Mouse (Mus musculus) forebrain, embryonic 15.5 days (tissue): Measurements from ENCODE around the gene Midn. TPM values are rescaled to one million over a fixed set of nuclear protein-coding genes. Genes with fewer than 3 reads are reported as not detected.
A peak's percentile ranks its signal among the peaks of the same experiment; 100 is the strongest.

Source experiments
- ATAC-seq: fragments of 200-750 bp; cut with Nextera tagmentation; replicated peaks from 2 replicates; pipeline ENCODE4 v1.8.0; 2017; ENCODE audit warnings: mild to moderate bottlenecking, moderate TSS enrichment, moderate library complexity
- H3K27ac ChIP-seq: fragments of 300-500 bp; sonication (generic); replicated peaks from 2 replicates; pipeline ENCODE4 v1.5.1; 2015; ENCODE audit warnings: mild to moderate bottlenecking, inconsistent platforms
- H3K27me3 ChIP-seq: fragments of 300-500 bp; sonication (generic); 2 replicates; pipeline ENCODE4 v1.6.1; 2015; ENCODE audit warnings: inconsistent platforms
- H3K36me3 ChIP-seq: fragments of 300-500 bp; sonication (generic); 2 replicates; pipeline ENCODE4 v1.6.1; 2015; ENCODE audit warnings: mild to moderate bottlenecking, inconsistent platforms
- H3K4me1 ChIP-seq: fragments of 300-500 bp; sonication (generic); 2 replicates; pipeline ENCODE4 v1.6.1; 2015; ENCODE audit warnings: inconsistent platforms
- H3K4me2 ChIP-seq: fragments of 300-500 bp; sonication (generic); replicated peaks from 2 replicates; pipeline ENCODE4 v1.6.1; 2015; ENCODE audit warnings: mild to moderate bottlenecking, inconsistent platforms
- H3K4me3 ChIP-seq: fragments of 300-500 bp; sonication (generic); 2 replicates; pipeline ENCODE4 v1.5.1; 2015; ENCODE audit warnings: mild to moderate bottlenecking, inconsistent platforms
- H3K9ac ChIP-seq: fragments of 300-500 bp; sonication (generic); replicated peaks from 2 replicates; pipeline ENCODE4 v1.6.1; 2015; ENCODE audit warnings: mild to moderate bottlenecking, inconsistent platforms
- H3K9me3 ChIP-seq: fragments of 300-500 bp; sonication (generic); 2 replicates; pipeline ENCODE4 v1.6.1; 2016; ENCODE audit warnings: inconsistent platforms
- WGBS: fragments of 180-500 bp; shearing (Covaris S2); methylation state at CpG from one replicate; pipeline ENCODE4 v1.1.7; 2015; ENCODE audit warnings: mixed read lengths; 5-methylcytosine and 5-hydroxymethylcytosine counted together
- polyA plus RNA-seq: library from polyadenylated mRNA; unstranded; fragments of >200 nt; fragmentation: Nextera tagmentation; extraction: Ambion mirVana; gene quantifications from 2 replicates; pipeline ENCODE4 v1.2.1, GENCODE M21; 2015

Midn gene
- polyA plus RNA-seq, 1 experiment from 2014 or later: 34.9 TPM

DNA sequence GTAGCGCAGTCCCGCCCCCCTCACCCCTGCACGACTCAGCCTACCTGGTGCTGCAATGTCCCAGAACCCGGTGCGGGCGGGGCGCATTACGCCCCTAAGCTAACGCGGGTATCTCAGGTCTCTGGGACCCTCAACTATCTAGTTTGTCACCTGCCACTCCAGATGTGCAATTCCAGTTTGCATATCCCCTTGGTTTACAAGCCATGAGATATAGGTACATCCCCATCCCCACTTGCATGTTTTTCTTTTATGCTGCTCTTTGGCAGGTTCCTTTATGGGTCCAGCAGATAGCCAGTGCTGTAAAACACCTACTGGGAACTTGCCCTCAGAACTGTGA is 8.7 kb upstream of the Midn start:
- no peaks in the 10 kb centered on the region for H3K27me3 ChIP-seq
- 4% methylated on average over 10 of the region's 10 CpGs for WGBS
- peak overlapping the region; percentile 76 for H3K4me3 ChIP-seq
- peak overlapping the region; percentile 89 for H3K27ac ChIP-seq
- peak overlapping the region; percentile 89 for H3K4me2 ChIP-seq
- peaks cover 61% of the 10 kb centered on the region for H3K4me1 ChIP-seq
- peak overlapping the region; percentile 83 for H3K9ac ChIP-seq
- H3K9me3 ChIP-seq: no peaks in the 10 kb centered on the region
- H3K36me3 ChIP-seq: peaks cover 18% of the 10 kb centered on the region
- ATAC-seq: no peak

DNA sequence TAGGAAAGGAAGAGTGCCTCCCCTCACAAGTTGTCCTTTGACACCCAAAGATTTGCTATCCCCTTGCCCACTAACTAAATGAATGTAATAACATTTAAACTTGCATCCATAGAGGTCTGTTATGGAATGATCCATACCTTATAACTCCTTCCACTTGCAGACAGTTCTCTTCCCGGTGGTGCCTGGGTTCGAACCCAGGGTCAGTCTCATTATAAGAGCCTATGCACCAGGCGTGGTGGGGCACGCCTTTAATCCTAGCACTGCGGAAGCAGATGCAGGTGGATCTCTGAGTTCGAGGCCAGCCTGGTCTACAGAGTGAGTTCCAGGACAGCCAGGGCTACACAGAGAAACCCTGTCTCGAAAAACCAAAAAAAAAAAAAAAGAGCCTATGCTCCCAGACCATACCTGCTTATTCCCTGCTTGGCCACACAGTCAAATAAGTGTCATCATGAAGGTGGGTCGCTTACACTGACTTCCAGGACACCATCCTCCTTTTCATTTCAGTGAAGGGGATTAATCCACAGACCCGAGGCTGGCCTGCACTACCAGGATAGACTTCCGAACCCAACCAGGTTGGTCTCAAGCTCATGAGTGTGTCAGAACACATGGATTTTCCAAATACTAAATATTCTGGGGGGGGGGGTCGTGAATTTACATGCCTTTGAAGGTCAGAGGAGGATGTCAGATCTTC is 8.0 kb upstream of the Midn start:
- H3K4me3 ChIP-seq: peak overlapping the region; percentile 81; the same call in 1 of the 2 replicates
- no peaks in the 10 kb centered on the region for H3K27me3 ChIP-seq
- H3K27ac ChIP-seq: peak overlapping the region; percentile 89; the same call in 1 of the 2 replicates
- peaks cover 64% of the 10 kb centered on the region for H3K4me1 ChIP-seq
- no peak overlapping the region for H3K9ac ChIP-seq
- no peaks in the 10 kb centered on the region for H3K9me3 ChIP-seq
- peaks cover 20% of the 10 kb centered on the region for H3K36me3 ChIP-seq
- ATAC-seq: no peak
- H3K4me2 ChIP-seq: no peak overlapping the region
- 73% methylated on average over 11 of the region's 11 CpGs for WGBS

DNA sequence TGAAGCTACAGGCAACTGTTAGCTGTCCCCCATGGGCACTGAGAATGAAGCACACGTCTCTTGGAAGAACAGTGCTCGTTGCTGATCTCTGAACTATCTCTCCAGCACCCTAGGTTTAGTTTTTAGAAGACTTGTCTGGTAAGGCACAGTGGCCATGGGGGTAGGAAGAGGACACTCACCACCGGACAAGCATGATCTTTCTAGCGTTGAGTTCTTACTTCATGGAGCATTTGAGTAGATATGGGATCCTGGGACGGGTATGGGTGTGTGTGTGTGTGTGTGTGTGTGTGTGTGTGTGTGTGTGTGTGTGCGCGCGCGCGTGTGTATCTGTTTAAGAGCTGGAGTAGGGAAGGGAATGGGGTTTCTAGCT is 7.4 kb upstream of the Midn start, which contains the start of gene Cbarp:
Cbarp (minus strand) TSS at position 170 of the 370 bp plus-strand sequence.
- ATAC-seq: no peak
- Histone ChIP-seq H3K4me1 (peaks cover 69% of the 10 kb centered on the region), H3K9me3 (no peaks in the 10 kb centered on the region), H3K27me3 (no peaks in the 10 kb centered on the region), H3K36me3 (peaks cover 23% of the 10 kb centered on the region), H3K27ac (peak within 1 kb of the TSS; percentile 89), H3K9ac (peak within 1 kb of the TSS; percentile 29), H3K4me3 (peak within 1 kb of the TSS; percentile 81), H3K4me2 (peak within 1 kb of the TSS; percentile 91)
- 80% methylated on average over 10 of the region's 10 CpGs for WGBS

DNA sequence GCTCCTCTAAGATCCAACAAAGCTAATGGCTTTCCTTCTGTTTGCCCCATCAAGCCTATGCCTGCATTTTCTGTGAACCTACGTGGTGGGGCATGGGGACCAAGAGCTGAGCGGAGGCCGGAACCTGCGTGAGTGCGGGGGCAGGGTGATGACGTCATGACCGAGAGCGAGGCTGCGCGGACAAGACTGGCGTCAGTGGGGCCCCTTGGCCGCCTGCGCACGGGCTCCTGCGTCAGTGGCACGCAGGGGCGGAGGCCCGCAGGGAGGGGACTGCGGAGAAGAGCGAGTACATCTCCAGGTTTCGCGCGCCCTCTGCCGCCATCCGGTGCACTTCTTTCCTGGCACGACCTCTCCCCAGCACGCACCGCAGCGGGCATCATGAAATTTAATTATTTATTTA is 6.8 kb upstream of the Midn start:
- Histone ChIP-seq H3K27ac (peak overlapping the region; percentile 87), H3K4me3 (peak overlapping the region; percentile 81), H3K4me2 (peak overlapping the region; percentile 91), H3K9me3 (no peaks in the 10 kb centered on the region), H3K36me3 (peaks cover 17% of the 10 kb centered on the region), H3K9ac (peak overlapping the region; percentile 29), H3K4me1 (peaks cover 72% of the 10 kb centered on the region), H3K27me3 (no peaks in the 10 kb centered on the region)
- under 1% methylated on average over 29 of the region's 29 CpGs for WGBS
- ATAC-seq: peak; percentile 40

DNA sequence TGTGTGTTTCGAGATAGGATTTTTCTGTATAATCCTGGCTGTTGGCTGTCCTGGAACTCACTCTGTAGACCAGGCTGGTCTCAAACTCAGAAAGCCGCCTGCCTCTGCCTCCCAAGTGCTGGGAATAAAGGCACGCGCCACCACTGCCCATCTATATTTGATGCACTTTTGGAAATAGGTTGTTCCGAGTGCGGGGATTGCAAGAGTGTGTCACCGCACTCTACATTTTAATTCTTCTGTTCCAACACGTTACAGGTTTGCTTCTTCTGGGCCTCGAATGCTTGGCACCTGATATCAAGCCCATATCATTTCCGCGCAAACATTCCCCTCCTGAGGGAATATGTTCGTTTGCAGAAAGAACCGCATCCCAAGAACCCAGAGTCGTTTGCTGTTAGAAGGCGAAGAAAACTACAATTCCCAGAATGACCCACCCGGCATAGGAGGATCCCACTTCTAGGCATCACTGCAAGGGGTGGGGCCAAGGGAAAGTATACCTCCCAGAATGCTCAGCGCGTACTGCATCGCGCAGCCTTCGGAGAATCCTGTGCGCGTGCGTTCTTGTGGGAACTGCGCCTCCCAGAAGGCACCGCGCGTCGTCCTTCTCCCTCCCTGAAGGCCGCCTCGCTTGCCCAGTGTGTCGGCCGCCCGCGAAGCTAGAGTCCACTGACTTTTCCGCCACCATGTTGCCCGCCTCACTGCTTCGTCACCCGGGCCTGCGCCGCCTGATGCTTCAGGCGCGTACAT is 6.1 kb upstream of the Midn start:
- Histone ChIP-seq H3K4me2 (peak overlapping the region; percentile 91), H3K4me3 (peak overlapping the region; percentile 81), H3K36me3 (peaks cover 17% of the 10 kb centered on the region), H3K9ac (peak overlapping the region; percentile 87), H3K27me3 (no peaks in the 10 kb centered on the region), H3K9me3 (no peaks in the 10 kb centered on the region), H3K27ac (peak overlapping the region; percentile 87), H3K4me1 (peaks cover 67% of the 10 kb centered on the region)
- 1% methylated on average over 43 of the region's 43 CpGs for WGBS
- peak; percentile 87 for ATAC-seq

DNA sequence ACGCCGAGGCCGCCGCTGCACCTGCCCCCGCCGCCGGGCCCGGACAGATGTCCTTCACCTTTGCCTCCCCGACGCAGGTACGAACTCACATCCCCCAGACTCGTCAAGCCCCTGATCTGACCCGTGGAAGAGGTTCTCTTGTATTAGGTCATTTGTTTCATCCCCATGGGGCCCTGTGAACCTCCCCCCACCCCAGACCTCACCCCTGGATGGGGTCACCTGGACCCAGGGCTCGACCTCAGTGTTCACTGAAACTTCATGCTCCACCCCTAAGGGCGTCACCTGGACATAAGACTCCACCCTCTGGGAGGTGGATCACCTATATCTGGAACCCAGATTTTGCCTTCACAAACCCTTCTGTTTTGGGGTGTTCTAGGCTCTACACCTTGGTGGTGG is 5.5 kb upstream of the Midn start:
- Histone ChIP-seq H3K9ac (peak overlapping the region; percentile 87), H3K4me3 (peak overlapping the region; percentile 81), H3K9me3 (no peaks in the 10 kb centered on the region), H3K4me2 (peak overlapping the region; percentile 91), H3K4me1 (peaks cover 61% of the 10 kb centered on the region), H3K27ac (peak overlapping the region; percentile 87), H3K27me3 (no peaks in the 10 kb centered on the region), H3K36me3 (peaks cover 17% of the 10 kb centered on the region)
- WGBS: 0% methylated on average over 15 of the region's 15 CpGs
- ATAC-seq: no peak

DNA sequence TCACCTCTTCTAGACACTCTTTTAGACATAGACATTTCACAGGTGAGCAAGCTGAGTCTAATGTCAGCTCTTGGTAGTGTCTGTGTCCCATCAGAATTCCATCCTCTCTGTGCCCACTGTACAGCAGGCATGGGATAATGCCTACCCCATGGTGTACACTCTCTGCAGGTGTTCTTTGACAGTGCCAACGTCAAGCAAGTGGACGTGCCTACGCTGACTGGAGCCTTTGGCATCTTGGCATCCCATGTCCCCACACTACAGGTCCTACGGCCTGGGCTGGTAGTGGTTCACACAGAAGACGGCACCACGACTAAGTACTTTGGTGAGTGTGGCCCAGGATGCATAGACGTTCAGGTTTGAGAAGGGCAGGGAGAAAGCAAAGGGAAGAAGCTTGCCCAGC is 4.4 kb upstream of the Midn start:
- Histone ChIP-seq H3K9me3 (no peaks in the 10 kb centered on the region), H3K4me3 (no peak overlapping the region), H3K9ac (no peak overlapping the region), H3K27me3 (no peaks in the 10 kb centered on the region), H3K27ac (no peak overlapping the region), H3K4me1 (peaks cover 54% of the 10 kb centered on the region), H3K4me2 (no peak overlapping the region), H3K36me3 (peaks cover 17% of the 10 kb centered on the region)
- ATAC-seq: no peak
- WGBS: 94% methylated on average over 7 of the region's 7 CpGs

DNA sequence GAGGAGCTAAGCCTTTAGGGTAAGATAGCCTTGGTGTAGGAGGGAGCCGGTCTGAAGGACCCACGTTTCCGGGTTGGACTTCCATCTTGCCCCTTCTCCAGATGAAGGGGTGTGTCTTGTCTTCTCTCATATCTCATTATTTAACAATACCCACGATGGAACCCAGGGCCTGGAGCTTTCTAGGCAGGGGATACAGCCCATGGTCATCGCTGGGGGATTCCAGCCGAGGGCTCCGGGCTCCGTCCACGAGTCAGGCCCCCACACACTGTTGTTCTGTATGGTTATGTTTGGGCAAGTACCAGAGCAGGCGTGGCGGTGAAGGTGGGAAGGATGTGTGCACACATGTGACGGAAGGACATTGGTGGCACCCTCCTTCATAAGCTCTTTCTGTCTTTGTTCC is 3.9 kb upstream of the Midn start:
- 93% methylated on average over 12 of the region's 12 CpGs for WGBS
- no peak overlapping the region for H3K27ac ChIP-seq
- H3K9me3 ChIP-seq: no peaks in the 10 kb centered on the region
- peaks cover 53% of the 10 kb centered on the region for H3K4me1 ChIP-seq
- no peaks in the 10 kb centered on the region for H3K27me3 ChIP-seq
- no peak for ATAC-seq
- no peak overlapping the region for H3K4me2 ChIP-seq
- H3K4me3 ChIP-seq: no peak overlapping the region
- peaks cover 17% of the 10 kb centered on the region for H3K36me3 ChIP-seq
- H3K9ac ChIP-seq: no peak overlapping the region

DNA sequence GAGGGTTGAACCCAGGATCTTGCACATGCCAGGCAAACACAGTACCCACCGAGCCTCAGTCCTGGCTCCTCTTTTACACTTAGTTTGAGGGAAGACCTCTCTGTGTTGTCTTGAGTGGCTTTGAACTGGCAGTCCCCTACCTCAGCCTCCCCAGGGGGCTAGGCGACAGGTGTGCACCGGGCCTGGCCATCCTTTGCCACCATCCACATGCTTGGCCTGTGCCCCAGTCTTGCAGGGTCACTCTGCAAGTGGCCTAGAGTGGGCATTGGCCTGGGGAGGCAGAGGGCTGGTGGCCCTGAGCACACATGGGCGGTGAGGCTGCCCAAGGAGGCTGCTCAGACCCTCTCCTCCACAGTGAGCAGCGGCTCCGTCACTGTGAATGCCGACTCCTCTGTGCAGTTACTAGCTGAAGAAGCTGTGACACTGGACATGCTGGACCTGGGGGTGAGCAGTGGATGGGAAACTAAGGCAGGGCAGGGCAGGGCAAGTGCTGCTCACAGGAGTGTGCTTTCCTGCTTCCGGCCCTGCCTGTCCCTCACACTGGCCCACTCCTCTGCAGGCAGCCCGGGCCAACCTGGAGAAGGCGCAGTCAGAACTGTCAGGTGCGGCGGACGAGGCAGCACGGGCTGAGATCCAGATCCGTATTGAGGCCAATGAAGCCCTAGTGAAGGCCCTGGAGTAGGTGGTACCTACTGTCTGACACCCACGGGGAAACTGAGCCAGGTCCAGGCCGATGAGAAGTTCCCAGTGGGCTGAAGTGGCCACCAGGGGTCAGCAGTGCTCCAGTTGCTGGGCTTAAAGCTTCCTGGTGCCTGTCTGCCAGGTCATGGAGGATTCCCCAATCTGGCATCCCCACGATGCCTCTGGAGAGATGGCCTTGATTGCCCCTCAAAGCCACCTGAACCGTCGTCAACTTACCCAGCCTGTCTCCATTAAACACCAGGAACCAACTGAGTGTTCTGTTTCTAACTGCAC is 2.9 kb upstream of the Midn start:
- peaks cover 17% of the 10 kb centered on the region for H3K36me3 ChIP-seq
- H3K27me3 ChIP-seq: no peaks in the 10 kb centered on the region
- H3K9me3 ChIP-seq: no peaks in the 10 kb centered on the region
- 73% methylated on average over 20 of the region's 20 CpGs for WGBS
- H3K4me3 ChIP-seq: peak overlapping the region; percentile 2; the same call in 1 of the 2 replicates
- H3K4me2 ChIP-seq: no peak overlapping the region
- H3K27ac ChIP-seq: peak overlapping the region; percentile 32
- ATAC-seq: no peak
- no peak overlapping the region for H3K9ac ChIP-seq
- H3K4me1 ChIP-seq: peaks cover 48% of the 10 kb centered on the region

DNA sequence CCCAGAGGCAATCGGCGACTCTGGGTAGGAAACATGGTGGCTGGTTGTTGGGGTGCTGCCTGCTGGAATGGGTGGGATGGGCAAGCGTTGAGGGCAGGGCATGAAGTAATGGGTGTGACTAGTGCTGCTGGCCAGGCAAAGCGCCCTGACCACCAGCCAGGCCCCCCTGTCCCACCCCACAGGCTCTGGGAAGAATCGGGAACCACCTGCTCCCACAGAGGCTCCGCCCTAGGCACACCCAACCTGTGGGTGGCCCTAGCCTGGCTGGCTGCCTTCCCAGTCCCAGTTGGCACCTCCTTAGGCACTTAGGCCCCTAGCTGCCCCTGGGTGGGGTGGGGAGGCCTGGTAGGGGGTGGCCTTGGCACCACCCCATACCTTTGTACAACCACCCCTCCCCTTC is 2.2 kb upstream of the Midn start:
- Histone ChIP-seq H3K27ac (peak overlapping the region; percentile 32), H3K9me3 (no peaks in the 10 kb centered on the region), H3K36me3 (peaks cover 17% of the 10 kb centered on the region), H3K4me2 (no peak overlapping the region), H3K4me1 (peaks cover 43% of the 10 kb centered on the region), H3K27me3 (no peaks in the 10 kb centered on the region), H3K4me3 (no peak overlapping the region), H3K9ac (no peak overlapping the region)
- WGBS: 84% methylated on average over 6 of the region's 6 CpGs
- ATAC-seq: no peak

DNA sequence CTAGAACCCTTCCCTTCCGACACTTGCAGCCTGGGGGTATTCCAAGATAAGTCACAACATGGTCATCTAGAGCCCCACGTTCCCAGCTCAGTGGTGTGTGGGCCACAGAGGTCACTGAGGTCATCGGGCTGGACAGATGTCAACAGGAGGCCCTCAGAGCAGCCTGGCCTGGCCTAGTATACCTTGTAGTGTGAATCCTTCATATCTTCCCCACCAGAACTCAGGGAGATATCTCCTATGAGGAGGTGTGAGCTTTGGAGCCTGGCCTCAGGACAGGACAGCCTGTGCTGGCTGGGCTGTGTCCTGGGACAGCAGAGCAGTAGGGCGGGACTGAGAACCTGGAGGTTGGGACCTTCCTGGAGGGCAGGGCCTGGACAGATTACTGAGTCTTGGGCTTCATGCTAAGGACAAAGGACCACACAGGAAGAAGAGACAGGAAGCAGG is 1.5 kb upstream of the Midn start:
- 81% methylated on average over 4 of the region's 4 CpGs for WGBS
- Histone ChIP-seq H3K27ac (no peak overlapping the region), H3K36me3 (peaks cover 18% of the 10 kb centered on the region), H3K4me1 (peaks cover 36% of the 10 kb centered on the region), H3K4me3 (no peak overlapping the region), H3K9ac (no peak overlapping the region), H3K9me3 (no peaks in the 10 kb centered on the region), H3K4me2 (no peak overlapping the region), H3K27me3 (no peaks in the 10 kb centered on the region)
- no peak for ATAC-seq
